Mouse (Mus musculus) myocyte (in vitro differentiated cells): ENCODE results near the gene Rhbg.

Source experiments
- CEBPB ChIP-seq: IDR thresholded peaks from 2 replicates; pipeline ENCODE4 v1.6.1; 2011; ENCODE audit warnings: mild to moderate bottlenecking, moderate library complexity; ENCODE audit not compliant: poor library complexity, insufficient read depth, severe bottlenecking
- E2F4 ChIP-seq: IDR thresholded peaks from one replicate; pipeline ENCODE4 v1.6.1; 2011; ENCODE audit warnings: mild to moderate bottlenecking, control low read depth, moderate library complexity; ENCODE audit not compliant: insufficient read depth
- MAX ChIP-seq: IDR thresholded peaks from one replicate; pipeline ENCODE4 v1.6.1; 2011; ENCODE audit warnings: low read depth, mild to moderate bottlenecking, control low read depth
- MYOD1 ChIP-seq, 3 experiments: IDR thresholded peaks; one replicate each; pipeline ENCODE4 v1.6.1; 2011; ENCODE audit warnings: control low read depth in 2 of 3, low read depth in 2 of 3, mild to moderate bottlenecking in 2 of 3, moderate library complexity in 1 of 3; ENCODE audit not compliant: insufficient read length in 2 of 3, control insufficient read depth in 1 of 3
- MYOG ChIP-seq, 3 experiments: IDR thresholded peaks; one replicate each; pipeline ENCODE4 v1.6.1; 2011; ENCODE audit warnings: control low read depth in 2 of 3, low read depth in 2 of 3, mild to moderate bottlenecking in 2 of 3; ENCODE audit not compliant: insufficient read length in 2 of 3, control insufficient read depth in 1 of 3, insufficient read depth in 1 of 3
- POLR2A ChIP-seq: IDR thresholded peaks from one replicate; pipeline ENCODE4 v1.6.1; 2011; ENCODE audit warnings: low read depth, mild to moderate bottlenecking, control low read depth, moderate library complexity; ENCODE audit not compliant: insufficient read length
- REST ChIP-seq: IDR thresholded peaks from one replicate; pipeline ENCODE4 v1.6.1; 2011; ENCODE audit warnings: mild to moderate bottlenecking, control low read depth, moderate library complexity; ENCODE audit not compliant: insufficient read depth, insufficient read length
- SRF ChIP-seq: IDR thresholded peaks from one replicate; pipeline ENCODE4 v1.6.1; 2011; ENCODE audit warnings: low read depth; ENCODE audit not compliant: control insufficient read depth, insufficient read length
- TCF12 ChIP-seq: IDR thresholded peaks from one replicate; pipeline ENCODE4 v1.6.1; 2011; ENCODE audit warnings: mild to moderate bottlenecking, control low read depth; ENCODE audit not compliant: poor library complexity, insufficient read depth, severe bottlenecking
- TCF3 ChIP-seq: IDR thresholded peaks from one replicate; pipeline ENCODE4 v1.6.1; 2011; ENCODE audit warnings: low read depth, control low read depth; ENCODE audit not compliant: insufficient read length
- USF1 ChIP-seq: IDR thresholded peaks from one replicate; pipeline ENCODE4 v1.6.1; 2011; ENCODE audit warnings: low read depth, mild to moderate bottlenecking, control low read depth, moderate library complexity

GRCm38 (mm10) chr3:88214197-88214938, 40.1 kb downstream of the Rhbg start:
- TF ChIP-seq MAX: no peak
- no peak for TF ChIP-seq POLR2A
- TF ChIP-seq CEBPB: no peak
- no peak for TF ChIP-seq TCF12
- no peak for TF ChIP-seq USF1
- TF ChIP-seq REST: no peak
- TF ChIP-seq MYOD1 (IDR thresholded peaks at IDR 0.05; ENCODE audit: control insufficient read depth in 1 of 3, insufficient read length in 2 of 3, low read depth in 2 of 3): no peak
- TF ChIP-seq E2F4: no peak
- no peak for TF ChIP-seq MYOG (IDR thresholded peaks at IDR 0.05; ENCODE audit: control insufficient read depth in 1 of 3, insufficient read depth in 1 of 3, insufficient read length in 2 of 3, low read depth in 2 of 3)
- TF ChIP-seq TCF3: no peak
- TF ChIP-seq SRF: no peak
